Mouse (Mus musculus) 3134 (cell line): ENCODE results near the gene Prc1.

Experiments
- DNase-seq: peaks from one replicate; pipeline ENCODE4 v3.0.0-alpha.2; 2011; ENCODE audit warnings: low spot score; ENCODE audit not compliant: insufficient read length; ENCODE audit errors: extremely low read depth

The Prc1 gene

GRCm38 (mm10) chr7:80294062-80294763 is at the start of gene Prc1:
Gene Prc1 (plus strand): TSS chr7:80294450.
- peak; percentile 99 for DNase-seq

- DNase-seq, result no peak
These were observed 49.4 kb upstream of the Prc1 start for GRCm38 (mm10) chr7:80244851-80245250.

- DNase-seq, result peak; percentile 98
These were observed 48.0 kb upstream of the Prc1 start, which contains the start of gene Ttll13 for GRCm38 (mm10) chr7:80246148-80246721. Gene Ttll13 (plus strand): TSS chr7:80246376.

- no peak for DNase-seq
These were observed 47.4 kb upstream of the Prc1 start for GRCm38 (mm10) chr7:80246859-80247258.

- no peak for DNase-seq
These were observed 41.8 kb upstream of the Prc1 start for GRCm38 (mm10) chr7:80252437-80252836.

GRCm38 (mm10) chr7:80252886-80253285 is 41.4 kb upstream of the Prc1 start:
- no peak for DNase-seq

GRCm38 (mm10) chr7:80255981-80256380 is 38.3 kb upstream of the Prc1 start:
- DNase-seq, result no peak

GRCm38 (mm10) chr7:80257706-80258105 is 36.5 kb upstream of the Prc1 start:
- DNase-seq, result no peak

- peak; percentile 75 for DNase-seq
These were observed 33.5 kb upstream of the Prc1 start, which contains the start of gene Ngrn for GRCm38 (mm10) chr7:80260625-80261371. Gene Ngrn (plus strand): TSS chr7:80261215.

GRCm38 (mm10) chr7:80261372-80261990 is 32.8 kb upstream of the Prc1 start:
- no peak for DNase-seq

GRCm38 (mm10) chr7:80264606-80265005 is 29.6 kb upstream of the Prc1 start:
- DNase-seq, result no peak

- DNase-seq, result no peak
These were observed 26.5 kb upstream of the Prc1 start for GRCm38 (mm10) chr7:80267764-80268163.

GRCm38 (mm10) chr7:80268897-80269750 is 25.1 kb upstream of the Prc1 start, which contains the start of gene Vps33b:
Gene Vps33b (plus strand): TSS chr7:80269649.
- peak; percentile 87 for DNase-seq

- DNase-seq, result no peak
These were observed 24.4 kb upstream of the Prc1 start for GRCm38 (mm10) chr7:80269751-80270255.

GRCm38 (mm10) chr7:80273456-80273855 is 20.8 kb upstream of the Prc1 start:
- no peak for DNase-seq

GRCm38 (mm10) chr7:80276374-80276773 is 17.9 kb upstream of the Prc1 start:
- no peak for DNase-seq

- no peak for DNase-seq
These were observed 14.2 kb upstream of the Prc1 start for GRCm38 (mm10) chr7:80280032-80280431.

- DNase-seq, result no peak
These were observed 13.3 kb upstream of the Prc1 start for GRCm38 (mm10) chr7:80280998-80281397.

- DNase-seq, result no peak
These were observed 12.6 kb upstream of the Prc1 start for GRCm38 (mm10) chr7:80281646-80282045.
